Mouse (Mus musculus): ENCODE results near the gene Clec2g.

The Clec2g gene

DNA sequence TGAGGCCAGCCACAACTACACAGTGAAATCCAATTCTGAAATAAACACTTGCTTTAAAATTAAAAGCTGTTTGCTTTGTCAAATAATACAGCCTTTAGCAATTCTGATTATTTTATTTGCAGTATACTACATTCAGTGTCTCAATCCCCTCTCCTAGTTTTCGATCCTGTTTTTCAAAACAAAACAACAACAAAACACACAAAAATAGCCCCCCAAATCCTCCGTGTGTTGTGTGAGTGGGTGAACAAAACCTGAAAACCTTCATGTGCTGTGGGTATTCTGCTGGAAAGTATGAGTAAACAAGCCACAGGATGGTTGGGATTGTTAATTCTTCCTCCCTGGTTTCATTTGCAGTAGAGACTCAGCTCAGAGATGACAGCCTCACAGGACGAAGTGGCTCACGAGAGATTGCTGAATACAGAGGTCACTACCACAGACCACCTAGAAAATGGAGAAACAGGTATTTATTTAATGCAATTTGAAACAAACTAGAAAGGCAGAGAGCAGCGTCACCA lies 79.6 kb downstream of the Clec2g start:
- in situ Hi-C loops (cut with MboI) = no loop called here

DNA sequence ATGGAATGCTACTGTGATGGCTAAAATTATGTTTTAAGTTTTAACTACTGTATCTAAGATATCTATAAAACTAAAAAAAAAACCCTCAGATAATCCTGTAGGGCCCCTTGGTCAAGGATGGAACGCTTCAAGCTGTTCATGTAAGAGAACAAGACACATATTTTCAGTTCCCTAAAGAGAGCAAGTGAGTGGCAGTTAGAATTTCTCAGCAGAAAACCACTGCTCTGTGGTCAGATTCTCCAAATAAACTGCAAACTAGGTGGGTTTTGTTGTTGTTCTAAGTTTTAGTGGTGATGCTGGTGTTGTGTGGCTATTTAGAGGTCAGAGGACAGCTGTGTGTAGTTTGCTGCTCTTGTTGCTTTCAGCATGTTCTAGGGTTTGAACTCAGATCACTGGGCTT lies 80.2 kb downstream of the Clec2g start:
- in situ Hi-C loops (cut with MboI) = no loop called here

DNA sequence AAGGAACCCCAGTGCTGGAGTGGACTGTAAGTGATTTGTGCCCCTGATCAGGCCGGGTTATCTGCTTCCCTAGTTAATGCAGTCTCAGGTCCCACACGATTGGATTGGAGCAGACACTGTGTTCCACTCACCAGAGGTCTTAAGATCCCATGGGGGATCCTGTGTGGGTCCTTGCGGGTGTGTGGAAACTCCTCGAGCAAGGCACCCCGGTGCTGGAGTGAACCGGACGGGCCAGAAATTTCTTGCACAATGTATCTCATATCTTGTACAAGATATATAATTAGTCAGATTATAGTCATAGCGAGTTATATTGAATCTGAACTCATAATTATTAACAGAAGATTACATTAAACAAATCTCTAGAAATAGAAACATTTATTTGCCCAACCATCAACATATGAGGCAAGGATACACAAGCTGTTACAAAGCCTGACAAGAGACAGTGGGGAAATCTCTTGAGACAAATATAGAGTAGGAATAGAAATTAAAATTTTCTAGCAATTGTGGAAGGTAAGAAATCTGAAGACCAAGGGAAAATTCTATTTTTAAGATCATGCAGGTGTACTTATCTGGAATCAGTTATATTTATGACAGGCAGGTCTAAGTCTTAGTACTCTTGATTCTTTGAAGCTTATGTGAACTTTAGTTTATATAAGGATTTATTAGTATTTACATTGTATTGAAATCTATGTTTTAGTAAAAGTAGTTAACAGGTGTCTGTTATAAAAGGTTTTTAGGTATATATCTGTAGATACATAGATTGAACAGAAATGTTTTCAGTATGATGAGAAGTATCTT lies 93.5 kb downstream of the Clec2g start:
- in situ Hi-C loops (cut with MboI) = no loop called here

DNA sequence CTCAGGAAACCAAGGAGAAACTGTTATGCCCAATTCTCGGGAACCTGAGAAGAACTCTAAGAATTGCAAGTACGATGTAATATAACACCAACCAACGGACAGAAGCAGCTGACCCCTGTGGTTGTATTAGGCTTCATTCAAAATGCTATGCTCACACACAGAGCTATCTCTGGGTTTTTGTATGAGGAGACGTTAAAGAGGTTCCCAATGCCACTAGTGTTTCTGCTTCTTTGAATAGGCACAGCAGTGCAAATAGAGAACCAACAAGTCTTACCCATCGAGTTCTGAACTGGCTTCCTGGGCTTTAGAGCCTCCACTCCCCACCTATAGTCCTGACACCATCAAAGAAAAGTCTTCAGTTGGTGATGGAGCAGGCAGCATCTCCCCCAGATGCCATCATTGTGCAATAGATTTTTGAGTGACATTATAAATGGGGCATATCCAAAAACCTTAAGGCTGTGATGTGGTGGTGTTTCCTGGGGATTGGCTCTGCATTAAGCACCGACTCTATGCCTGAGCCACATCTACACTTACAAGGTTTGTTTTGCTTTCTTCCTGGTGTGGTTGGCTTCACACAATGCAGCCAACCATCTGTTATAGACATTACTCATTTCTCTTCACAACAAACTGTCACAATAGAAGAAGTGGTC lies 96.1 kb downstream of the Clec2g start:
- in situ Hi-C loops (cut with MboI) = no loop called here

DNA sequence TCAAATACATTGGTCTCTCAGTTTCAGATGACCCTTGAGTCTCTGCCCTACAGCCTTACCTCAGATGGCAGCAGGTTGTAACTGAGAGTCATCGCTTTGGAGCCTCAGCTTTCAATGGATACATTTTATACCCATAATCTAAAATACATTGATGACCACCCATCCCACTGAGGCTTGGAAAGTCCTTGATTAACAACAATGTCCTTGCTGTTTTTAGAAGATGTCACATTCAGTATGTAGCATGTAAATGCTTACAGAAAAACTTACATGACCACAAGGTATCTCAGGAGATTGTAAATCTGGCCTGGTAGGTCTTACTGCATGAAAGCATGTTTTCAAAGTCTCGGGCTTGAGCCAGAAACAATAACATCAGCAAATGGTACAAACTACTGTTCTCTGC lies 96.8 kb downstream of the Clec2g start:
- in situ Hi-C loops (cut with MboI) = no loop called here

DNA sequence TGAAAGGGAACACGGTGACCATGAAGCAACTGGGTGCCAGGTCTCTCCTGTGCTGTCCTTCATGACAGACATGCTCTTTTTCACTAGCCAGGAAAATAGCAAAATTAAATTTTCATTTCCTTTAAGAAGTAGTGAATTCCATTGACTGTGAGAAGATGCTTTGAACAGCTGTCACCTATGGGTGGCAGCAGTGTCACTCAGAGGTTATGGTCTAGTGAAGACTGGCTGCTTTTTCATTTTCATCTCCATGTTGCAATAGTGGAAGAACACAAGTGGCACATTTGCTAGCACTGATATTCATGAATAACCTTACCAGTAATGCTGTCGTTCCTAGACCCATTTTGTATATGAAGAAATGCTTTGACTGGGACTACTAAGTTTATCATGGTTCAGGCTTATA lies 99.2 kb downstream of the Clec2g start:
- in situ Hi-C loops (cut with MboI) = no loop called here

All from mature B cell (primary cell).